Mouse (Mus musculus) kidney, postnatal 25 days (tissue): ENCODE data around the gene Olfr1000.
A peak's percentile ranks its signal among the peaks of the same experiment; 100 is the strongest.
"Not testable (repeated sequence)": the region's sequence is repeated elsewhere in the genome, so short reads cannot be mapped to it uniquely, and the experiment has no call there.

ENCODE experiments used
- DNase-seq, 2 experiments: peaks; one replicate each; pipeline ENCODE4 v3.0.0; 2021; ENCODE audit warnings: mixed read lengths in 2 of 2

Gene Olfr1000

DNA sequence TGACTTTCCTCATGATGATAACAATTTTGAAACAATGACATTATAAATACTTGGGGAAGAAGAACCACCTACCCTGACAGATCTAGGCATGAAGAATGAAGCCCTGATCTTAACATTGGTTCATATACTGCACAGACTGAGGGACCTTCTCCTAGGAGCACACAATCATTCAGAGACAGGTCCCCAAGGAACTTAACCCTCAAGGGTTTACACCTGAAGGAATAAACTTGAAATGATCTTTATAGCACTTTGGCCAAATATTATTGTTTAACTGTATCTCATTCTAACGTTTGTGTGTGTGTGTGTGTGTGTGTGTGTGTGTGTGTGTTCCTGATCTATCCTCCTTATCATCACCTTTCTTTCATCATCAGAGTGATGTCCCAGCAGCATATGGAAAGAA is at the start of gene Olfr1000:
Gene Olfr1000 (minus strand): TSS at position 101 of the 400 bp plus-strand sequence.
- DNase-seq, result no peak

DNA sequence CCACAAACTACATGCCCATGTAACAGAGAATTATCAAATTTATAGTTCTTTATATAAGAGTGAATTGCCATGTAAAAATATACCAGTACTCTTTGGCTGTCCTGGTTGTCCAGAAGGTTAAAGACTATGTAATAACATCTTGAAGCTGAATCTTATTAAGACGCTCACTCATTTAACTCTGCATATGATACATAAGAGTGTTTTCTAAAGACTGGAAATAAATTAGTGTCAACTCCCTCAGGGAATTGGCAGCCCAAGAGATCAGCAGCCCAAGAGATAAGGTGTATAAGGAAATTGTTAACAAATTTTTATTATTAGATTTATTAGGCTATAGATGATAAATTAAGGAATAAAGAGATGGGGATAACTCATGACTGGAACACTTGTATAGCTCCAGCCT is 38.9 kb upstream of the Olfr1000 start, which contains the start of gene Olfr1002:
Gene Olfr1002 (minus strand): TSS at position 101 of the 400 bp plus-strand sequence.
- no peak for DNase-seq

DNA sequence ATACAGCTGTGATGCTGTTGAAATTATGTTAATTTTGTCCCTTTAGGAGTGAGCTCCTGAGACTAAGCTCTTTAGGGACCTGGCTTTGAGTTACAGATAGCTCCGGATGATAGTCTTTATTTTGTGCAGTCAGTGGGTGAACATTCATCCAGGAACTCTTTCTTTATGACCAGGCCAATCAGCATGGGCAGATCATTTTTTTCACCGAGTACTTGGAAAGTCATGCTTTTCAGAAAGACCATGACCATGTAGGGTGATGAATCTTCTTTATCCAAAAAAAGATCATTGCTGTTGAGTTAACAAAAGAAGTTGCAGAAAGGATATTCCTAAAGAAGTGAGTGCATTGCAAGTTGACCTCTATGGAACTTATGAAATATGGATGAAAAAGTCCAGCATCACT is 23.1 kb downstream of the Olfr1000 start, which contains the start of gene Olfr998:
Gene Olfr998 (plus strand): TSS at position 301 of the 400 bp plus-strand sequence.
- DNase-seq, result not testable (repeated sequence)

DNA sequence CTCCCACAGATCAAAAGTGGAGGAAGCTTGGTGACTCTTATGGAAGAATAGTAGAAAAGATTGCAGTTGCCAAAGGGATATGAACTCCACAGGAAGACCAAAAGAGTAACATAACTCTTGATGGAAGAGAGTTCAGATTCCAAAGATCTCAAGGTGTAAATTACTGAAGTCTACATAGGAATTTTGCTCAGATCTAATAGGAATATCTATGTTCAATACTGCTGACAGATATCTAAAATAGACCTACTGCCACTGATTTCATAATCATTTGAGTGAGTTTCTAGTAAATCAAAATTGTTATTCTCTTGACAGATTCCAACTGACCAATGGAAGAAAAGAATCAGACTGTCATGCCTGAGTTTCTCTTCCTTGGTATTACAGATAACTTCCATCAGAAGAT is 32.8 kb downstream of the Olfr1000 start, which contains the start of gene Olfr996:
Gene Olfr996 (plus strand): TSS at position 301 of the 400 bp plus-strand sequence.
- DNase-seq, result no peak

DNA sequence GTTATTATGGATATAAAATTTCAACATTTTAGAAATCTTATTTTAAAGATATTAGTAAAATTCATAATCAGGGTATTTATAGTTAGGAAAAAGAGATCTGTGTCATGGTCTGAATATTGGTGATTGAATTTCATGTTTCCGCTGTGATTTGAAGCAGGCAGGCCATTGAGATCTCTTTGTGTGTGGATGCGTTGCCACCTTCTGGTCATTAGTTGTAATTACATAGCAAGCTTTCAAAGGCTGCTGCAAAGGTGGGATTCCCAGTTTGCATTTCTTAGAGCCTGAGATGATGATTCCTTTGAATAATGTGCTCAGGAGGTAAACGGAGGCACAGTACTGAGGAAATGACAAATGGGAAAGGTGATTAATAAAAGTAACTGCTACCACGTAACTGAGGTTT is 50.5 kb downstream of the Olfr1000 start:
- peak; percentile 35 to 40 for DNase-seq

DNA sequence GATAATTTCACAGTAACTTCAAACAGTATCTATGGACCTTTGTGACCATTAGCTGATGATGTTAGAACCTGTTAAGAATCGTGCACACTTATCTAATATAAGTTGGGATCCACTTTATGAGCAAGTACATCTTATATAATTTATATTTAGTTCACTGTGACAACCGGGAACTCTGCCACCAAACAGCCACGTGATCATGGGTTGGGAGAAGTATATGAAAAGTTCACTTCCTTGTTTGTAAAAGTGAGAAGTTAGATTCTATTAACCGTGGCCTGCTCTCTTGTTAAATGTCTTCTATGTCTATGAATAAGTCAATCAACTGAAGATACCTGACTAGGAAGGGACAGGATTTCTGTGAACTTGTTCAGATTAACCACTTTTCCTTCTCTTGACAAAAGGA is 51.5 kb downstream of the Olfr1000 start:
- no peak for DNase-seq
